Comparison of ENCODE assay signal across 23 mouse cellular contexts in the genomic region with DNA sequence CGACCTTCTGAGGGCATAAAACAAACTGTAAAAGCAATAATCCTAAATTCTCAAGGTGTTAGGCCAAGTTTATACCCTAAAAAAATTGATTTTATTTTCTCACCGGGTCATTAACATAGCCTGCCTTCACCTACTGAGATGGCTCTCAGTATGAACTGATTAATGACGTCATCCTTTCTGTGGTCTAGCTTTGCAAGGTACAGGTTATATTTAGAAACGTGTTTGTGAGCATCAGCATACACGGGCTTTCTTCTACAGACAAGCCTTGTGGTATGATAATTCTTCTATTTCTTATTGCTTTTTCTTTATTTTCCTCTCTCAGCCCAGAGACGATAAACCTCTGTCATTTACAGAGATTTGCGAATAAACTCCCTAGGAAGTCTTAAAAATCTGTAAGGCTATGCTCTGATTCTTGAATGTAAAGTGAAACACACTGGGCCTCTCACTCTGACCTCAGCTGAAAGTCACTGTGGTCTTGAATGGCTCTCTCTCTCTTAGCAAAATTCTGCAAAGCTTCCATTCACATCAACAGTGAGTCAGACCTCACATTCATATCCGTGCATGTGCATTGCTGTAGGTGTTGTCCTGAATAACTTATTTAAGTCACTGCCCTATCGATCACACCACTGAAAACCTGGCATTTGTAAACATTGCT.
DNase-seq lines count a peak whose midpoint lies in the region; ATAC-seq lines count a peak whose summit lies in the region.
"Had no signal": no experiment of that assay in that cellular context is flagged by ENCODE, and none has a peak within 500 bp of the region (broad histone marks: within the 10 kb centered on the region; RNA-seq: fewer than 3 reads in every experiment).

No protein-coding gene starts in this region.

- ATAC-seq in heart, embryonic 12.5 days (ENCODE audit: insufficient number of reproducible peaks, low FRiP score): no peak
- no peak for ATAC-seq in heart, embryonic 16.5 days (replicated peaks; ENCODE audit: extremely low read depth, insufficient read depth, low FRiP score)
- ATAC-seq: forebrain, embryonic 14.5 days; intestine, embryonic 15.5 days had no signal

- no peak overlapping the region for H3K9ac ChIP-seq in heart, embryonic 12.5 days
- no peak overlapping the region for H3K9ac ChIP-seq in heart, embryonic 16.5 days (ENCODE audit: low read length)
- H3K9ac ChIP-seq: embryonic facial prominence, embryonic 15.5 days; hindbrain, embryonic 14.5 days; intestine, embryonic 15.5 days had no signal

- WGBS in heart, embryonic 12.5 days: 58% methylated on average over 9 of the region's 9 CpGs
- whole genome bisulfite sequencing in heart, embryonic 16.5 days: 54% methylated on average over 9 of the region's 9 CpGs

- H3K27ac ChIP-seq in heart, embryonic 12.5 days (ENCODE audit: poor library complexity, severe bottlenecking): peak overlapping the region; percentile 57; the same call in 1 of the 2 replicates
- 0 out of 2 replicates have a peak overlapping the region, but pooled peaks have one; percentile 52 for H3K27ac ChIP-seq in heart, embryonic 16.5 days (ENCODE audit: low read length)
- H3K27ac ChIP-seq: embryonic facial prominence, embryonic 15.5 days; forebrain, embryonic 10.5 days; gastrocnemius, adult 2 months; hindbrain, embryonic 10.5 days; hindbrain, embryonic 14.5 days; intestine, embryonic 15.5 days had no signal

- no peaks in the 10 kb centered on the region for H3K27me3 ChIP-seq in heart, embryonic 12.5 days (replicated peaks)
- no peaks in the 10 kb centered on the region for H3K27me3 ChIP-seq in heart, embryonic 16.5 days (ENCODE audit: control insufficient read depth, insufficient read depth, low read length)
- H3K27me3 ChIP-seq: embryonic facial prominence, embryonic 15.5 days; intestine, embryonic 15.5 days had no signal

- H3K4me2 ChIP-seq in heart, embryonic 12.5 days: no peak overlapping the region
- H3K4me2 ChIP-seq in heart, embryonic 16.5 days (ENCODE audit: low read depth, low read length): no peak overlapping the region
- H3K4me2 ChIP-seq: embryonic facial prominence, embryonic 15.5 days; hindbrain, embryonic 14.5 days; intestine, embryonic 15.5 days had no signal

- no peak for DNase-seq in heart, postnatal 4 days
- no peak for DNase-seq in heart, postnatal 14 days
- DNase-seq in 3T3-L1 (ENCODE audit: low read depth, low spot score): peak; percentile 15
- DNase-seq in brain, adult 2 months (ENCODE audit: low read depth, low spot score): peak; percentile 6
- DNase-seq: adrenal gland, adult 8-10 months; adrenal gland, postnatal 36 days; cerebellum, adult 11 months; cerebellum, adult 8-10 months; cerebellum, postnatal 14 days; embryo, embryonic 11 days; gastrocnemius, adult 2 months; gastrocnemius, postnatal 25 days; kidney, adult 18-20 months had no signal

- H3K36me3 ChIP-seq in heart, embryonic 12.5 days: no peaks in the 10 kb centered on the region
- no peaks in the 10 kb centered on the region for H3K36me3 ChIP-seq in heart, embryonic 16.5 days (ENCODE audit: control insufficient read depth, insufficient read depth)
- H3K36me3 ChIP-seq: embryonic facial prominence, embryonic 15.5 days; forebrain, embryonic 10.5 days; G1E; hindbrain, embryonic 10.5 days; intestine, embryonic 15.5 days had no signal

- no peak overlapping the region for H3K4me3 ChIP-seq in heart, embryonic 12.5 days
- no peak overlapping the region for H3K4me3 ChIP-seq in heart, embryonic 16.5 days (ENCODE audit: low read length)
- H3K4me3 ChIP-seq: embryonic facial prominence, embryonic 15.5 days; erythroblast, embryonic 14.5 days; forebrain, embryonic 10.5 days; gastrocnemius, adult 2 months; hindbrain, embryonic 10.5 days; intestine, embryonic 15.5 days had no signal

- H3K9me3 ChIP-seq in heart, embryonic 12.5 days (replicated peaks): no peaks in the 10 kb centered on the region
- no peaks in the 10 kb centered on the region for H3K9me3 ChIP-seq in heart, embryonic 16.5 days (replicated peaks; ENCODE audit: control insufficient read depth, low read length)
- H3K9me3 ChIP-seq: embryonic facial prominence, embryonic 15.5 days; forebrain, embryonic 10.5 days; hindbrain, embryonic 10.5 days; intestine, embryonic 15.5 days had no signal

- intact Hi-C loops in heart, postnatal 14 days (cut with DNase I): no loop called here

- peaks cover 28% of the 10 kb centered on the region for H3K4me1 ChIP-seq in heart, embryonic 12.5 days (replicated peaks)
- H3K4me1 ChIP-seq in heart, embryonic 16.5 days (ENCODE audit: control insufficient read depth, insufficient read depth, low read length): peaks cover 8% of the 10 kb centered on the region
- H3K4me1 ChIP-seq: intestine, embryonic 15.5 days had no signal

Comparison
In these comparisons a context has a peak if more than half of its experiments do, and no peak if none do; other contexts are left out.
1. DNase-seq: peak in 3T3-L1 (single experiment) and brain, adult 2 months (single experiment); none in heart, postnatal 4 days (single experiment) and heart, postnatal 14 days (0 of 2).